Mouse (Mus musculus): ENCODE measurements around the gene Fcgr3. TPM values are rescaled to one million over a fixed set of nuclear protein-coding genes. Genes with fewer than 3 reads are reported as not detected.

Fcgr3 gene
- polyA plus RNA-seq, 1 experiment from 2014 or later, result 0.05 TPM

- DNase-seq (ENCODE audit: low read depth, low spot score) (no peak), ATAC-seq (no peak)
- no peak for TF ChIP-seq CTCF (IDR thresholded peaks at IDR 0.05)
- POLR2A ChIA-PET, result no interaction called here
- in situ Hi-C loops (cut with MboI; ENCODE audit: low pct_unique_long_range_greater_than_20kb), result loop anchor here (10.0 kb wide), 1 partner anchor 209 kb away; no protein-coding TSS in a partner anchor
- no peaks in the 10 kb centered on the region for H3K27me3 ChIP-seq
- CTCF ChIA-PET, result interaction anchor here (1.4 to 1.8 kb wide), 3 partner anchors 8 to 64 kb away, joined by 3 to 12 read pairs (median 4); no protein-coding TSS in a partner anchor
Measured at GRCm38 (mm10) chr1:171103179-171103840, 38.6 kb upstream of the Fcgr3 start.

- no peak for DNase-seq (ENCODE audit: low read depth, low spot score)
- ChIA-PET POLR2A (no interaction called here), CTCF (interaction anchor here (1.0 to 1.8 kb wide), 4 partner anchors 9 to 178 kb away, joined by 3 to 12 read pairs (median 4); partner anchors contain the start of gene Ppox)
- in situ Hi-C loops (cut with MboI; ENCODE audit: low pct_unique_long_range_greater_than_20kb), result loop anchor here (10.0 kb wide), 1 partner anchor 208 kb away; no protein-coding TSS in a partner anchor
- no peaks in the 10 kb centered on the region for H3K27me3 ChIP-seq
- ATAC-seq, result peak; percentile 74
- TF ChIP-seq CTCF (IDR thresholded peaks at IDR 0.05), result no peak
Measured at GRCm38 (mm10) chr1:171102547-171103177, 37.9 kb upstream of the Fcgr3 start.

GRCm38 (mm10) chr1:171101733-171102546 lies 37.2 kb upstream of the Fcgr3 start:
- peak; percentile 48 for DNase-seq (ENCODE audit: low read depth, low spot score)
- in situ Hi-C loops (cut with MboI; ENCODE audit: low pct_unique_long_range_greater_than_20kb), result loop anchor here (10.0 kb wide), 1 partner anchor 207 kb away; no protein-coding TSS in a partner anchor

GRCm38 (mm10) chr1:171101033-171101432 lies 36.3 kb upstream of the Fcgr3 start:
- no peak for TF ChIP-seq CTCF (IDR thresholded peaks at IDR 0.05)

More at GRCm38 (mm10) chr1:171101733-171102546, 37.2 kb upstream of the Fcgr3 start:
- ATAC-seq, result peak; percentile 77
- no peaks in the 10 kb centered on the region for H3K27me3 ChIP-seq
- POLR2A ChIA-PET, result interaction anchor here (0.7 kb wide), 1 partner anchor 12 kb away, joined by 3 read pairs; the partner anchor contains the start of gene Cfap126
- CTCF ChIA-PET, result interaction anchor here (1.0 to 1.8 kb wide), 4 partner anchors 9 to 179 kb away, joined by 3 to 12 read pairs (median 4); partner anchors contain the start of gene Ppox
- peak; percentile 4 for TF ChIP-seq CTCF (IDR thresholded peaks at IDR 0.05)

GRCm38 (mm10) chr1:171097612-171098011 lies 32.9 kb upstream of the Fcgr3 start:
- ATAC-seq (no peak), DNase-seq (ENCODE audit: low read depth, low spot score) (no peak)
- CTCF ChIA-PET, result interaction anchor here (2.9 kb wide), 1 partner anchor 14 kb away, joined by 7 read pairs; no protein-coding TSS in a partner anchor
- TF ChIP-seq CTCF (IDR thresholded peaks at IDR 0.05), result no peak
- in situ Hi-C loops (cut with MboI; ENCODE audit: low pct_unique_long_range_greater_than_20kb), result no loop called here
- H3K27me3 ChIP-seq, result no peaks in the 10 kb centered on the region
- POLR2A ChIA-PET, result no interaction called here

More at GRCm38 (mm10) chr1:171101033-171101432, 36.3 kb upstream of the Fcgr3 start:
- ATAC-seq (no peak), DNase-seq (ENCODE audit: low read depth, low spot score) (no peak)
- in situ Hi-C loops (cut with MboI; ENCODE audit: low pct_unique_long_range_greater_than_20kb), result loop anchor here (10.0 kb wide), 1 partner anchor 206 kb away; no protein-coding TSS in a partner anchor
- ChIA-PET CTCF (no interaction called here), POLR2A (no interaction called here)
- no peaks in the 10 kb centered on the region for H3K27me3 ChIP-seq

GRCm38 (mm10) chr1:171097136-171097535 lies 32.4 kb upstream of the Fcgr3 start:
- ATAC-seq (no peak), DNase-seq (ENCODE audit: low read depth, low spot score) (no peak)
- ChIA-PET CTCF (interaction anchor here (2.9 kb wide), 1 partner anchor 14 kb away, joined by 7 read pairs; no protein-coding TSS in a partner anchor), POLR2A (no interaction called here)
- H3K27me3 ChIP-seq, result no peaks in the 10 kb centered on the region
- in situ Hi-C loops (cut with MboI; ENCODE audit: low pct_unique_long_range_greater_than_20kb), result no loop called here
- no peak for TF ChIP-seq CTCF (IDR thresholded peaks at IDR 0.05)

GRCm38 (mm10) chr1:171096110-171096964 lies 31.6 kb upstream of the Fcgr3 start:
- no peak for ATAC-seq
- POLR2A ChIA-PET, result no interaction called here

GRCm38 (mm10) chr1:171094424-171094823 lies 29.7 kb upstream of the Fcgr3 start:
- no peak for TF ChIP-seq CTCF (IDR thresholded peaks at IDR 0.05)
- POLR2A ChIA-PET, result no interaction called here
- in situ Hi-C loops (cut with MboI; ENCODE audit: low pct_unique_long_range_greater_than_20kb), result no loop called here
- DNase-seq (ENCODE audit: low read depth, low spot score) (no peak), ATAC-seq (peak; percentile 68)
- no peaks in the 10 kb centered on the region for H3K27me3 ChIP-seq
- CTCF ChIA-PET, result interaction anchor here (1.5 kb wide), 1 partner anchor 17 kb away, joined by 4 read pairs; no protein-coding TSS in a partner anchor

More at GRCm38 (mm10) chr1:171096110-171096964, 31.6 kb upstream of the Fcgr3 start:
- H3K27me3 ChIP-seq, result no peaks in the 10 kb centered on the region
- no peak for DNase-seq (ENCODE audit: low read depth, low spot score)
- CTCF ChIA-PET, result interaction anchor here (2.9 kb wide), 1 partner anchor 15 kb away, joined by 7 read pairs; no protein-coding TSS in a partner anchor
- in situ Hi-C loops (cut with MboI; ENCODE audit: low pct_unique_long_range_greater_than_20kb), result no loop called here
- no peak for TF ChIP-seq CTCF (IDR thresholded peaks at IDR 0.05)

GRCm38 (mm10) chr1:171090761-171091160 lies 26.0 kb upstream of the Fcgr3 start:
- no peak for TF ChIP-seq CTCF (IDR thresholded peaks at IDR 0.05)
- POLR2A ChIA-PET, result interaction anchor here (0.6 kb wide), 1 partner anchor 261 kb away, joined by 3 read pairs; no protein-coding TSS in a partner anchor
- DNase-seq (ENCODE audit: low read depth, low spot score), result no peak
- in situ Hi-C loops (cut with MboI; ENCODE audit: low pct_unique_long_range_greater_than_20kb), result no loop called here
- CTCF ChIA-PET, result no interaction called here
- H3K27me3 ChIP-seq, result no peaks in the 10 kb centered on the region
- ATAC-seq, result no peak

All from Patski (cell line).